Mouse (Mus musculus): ENCODE data around the gene Chsy1.

The Chsy1 gene

DNA sequence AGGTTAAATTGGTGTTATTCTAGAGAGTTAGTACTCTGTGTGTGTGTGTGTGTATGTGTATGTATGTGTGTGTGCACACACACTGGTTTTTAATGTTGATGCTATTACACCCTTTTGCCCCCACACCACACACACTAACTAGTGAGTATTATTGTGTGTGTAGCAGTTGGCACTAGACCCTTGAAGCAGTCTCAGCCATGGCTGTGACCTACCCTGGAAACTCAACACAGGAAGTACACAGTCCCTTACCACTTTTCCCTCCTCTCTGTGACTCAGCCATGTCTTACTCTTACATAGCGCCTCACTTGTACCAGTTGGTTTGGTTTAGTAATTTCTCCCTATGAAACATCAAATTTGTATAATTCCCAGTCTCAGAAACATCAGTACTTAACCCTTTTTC is 37.8 kb downstream of the Chsy1 start:
- no peak for TF ChIP-seq GATA4 (IDR thresholded peaks at IDR 0.05; ENCODE audit: insufficient replicate concordance, low read length)

DNA sequence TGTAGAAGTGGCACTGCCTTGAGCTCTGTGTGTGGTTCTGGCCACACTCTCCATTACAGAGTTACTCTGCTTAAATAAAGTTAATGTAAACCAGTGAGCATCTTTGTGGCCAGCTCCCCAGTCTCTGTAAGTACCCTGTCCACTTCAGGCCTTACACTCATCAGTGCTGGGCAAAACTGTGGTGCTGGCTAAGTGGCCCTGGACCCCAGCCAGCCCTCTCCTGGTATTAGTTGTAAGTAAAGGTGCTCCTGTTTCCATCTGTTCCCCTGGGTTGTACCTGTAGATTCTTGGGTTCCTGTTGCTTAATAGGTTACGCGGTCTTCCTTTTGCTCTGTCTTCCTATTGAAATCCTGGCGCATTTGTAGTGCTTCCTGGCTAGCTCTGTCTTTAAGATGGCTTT is 38.5 kb downstream of the Chsy1 start:
- TF ChIP-seq GATA4 (IDR thresholded peaks at IDR 0.05; ENCODE audit: insufficient replicate concordance, low read length): no peak

GRCm38 (mm10) chr7:66149506-66149905 is 40.2 kb downstream of the Chsy1 start:
- TF ChIP-seq GATA4 (IDR thresholded peaks at IDR 0.05; ENCODE audit: insufficient replicate concordance, low read length): no peak

GRCm38 (mm10) chr7:66150411-66150810 is 41.1 kb downstream of the Chsy1 start:
- TF ChIP-seq GATA4 (IDR thresholded peaks at IDR 0.05; ENCODE audit: insufficient replicate concordance, low read length): no peak

DNA sequence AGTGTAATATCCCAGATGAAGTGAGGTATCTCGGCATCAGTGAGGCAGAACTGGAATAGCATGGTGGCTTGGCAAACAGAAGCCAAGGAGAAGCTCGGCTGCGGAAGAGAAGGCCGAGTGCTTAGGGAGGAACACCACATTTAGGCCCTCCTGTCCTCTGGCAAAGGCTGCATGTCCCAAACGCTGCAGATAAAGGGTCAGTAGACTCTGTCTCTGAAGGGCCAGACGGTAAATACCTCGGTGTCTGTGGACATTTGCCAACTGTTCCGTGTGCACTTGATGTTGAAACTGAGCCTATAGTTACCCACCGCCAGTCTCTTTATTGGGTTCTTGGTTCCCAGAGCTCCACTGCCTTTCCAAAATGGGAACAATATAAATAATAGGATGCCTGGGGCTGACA is 48.1 kb downstream of the Chsy1 start:
- no peak for TF ChIP-seq GATA4 (IDR thresholded peaks at IDR 0.05; ENCODE audit: insufficient replicate concordance, low read length)

GRCm38 (mm10) chr7:66157861-66158415 is 48.6 kb downstream of the Chsy1 start:
- no peak for TF ChIP-seq GATA4 (IDR thresholded peaks at IDR 0.05; ENCODE audit: insufficient replicate concordance, low read length)

GRCm38 (mm10) chr7:66158616-66159129 is 49.4 kb downstream of the Chsy1 start:
- no peak for TF ChIP-seq GATA4 (IDR thresholded peaks at IDR 0.05; ENCODE audit: insufficient replicate concordance, low read length)

GRCm38 (mm10) chr7:66159961-66160360 is 50.6 kb downstream of the Chsy1 start:
- no peak for TF ChIP-seq GATA4 (IDR thresholded peaks at IDR 0.05; ENCODE audit: insufficient replicate concordance, low read length)

DNA sequence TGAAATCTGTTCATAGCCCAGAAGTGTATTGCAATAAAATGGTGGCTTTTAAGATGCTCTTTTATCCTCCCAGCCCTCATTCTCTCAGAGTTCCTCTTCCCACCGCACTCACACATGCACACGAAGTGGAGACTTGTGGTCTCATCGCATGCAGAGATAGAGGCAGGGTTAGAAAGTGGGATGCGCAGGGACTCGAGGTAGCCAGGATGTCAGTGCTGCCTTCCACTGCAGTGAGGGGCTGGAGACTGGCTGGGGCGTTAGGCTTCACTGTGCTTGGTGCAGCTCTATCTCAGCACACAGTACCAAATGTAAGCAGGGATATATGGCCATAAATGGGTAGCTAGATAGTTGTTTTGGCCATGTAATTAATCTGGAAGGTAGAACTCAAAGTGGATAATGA is 52.5 kb downstream of the Chsy1 start:
- TF ChIP-seq GATA4 (IDR thresholded peaks at IDR 0.05; ENCODE audit: insufficient replicate concordance, low read length): no peak

- TF ChIP-seq GATA4 (IDR thresholded peaks at IDR 0.05; ENCODE audit: insufficient replicate concordance, low read length): no peak
These were observed 53.2 kb downstream of the Chsy1 start for GRCm38 (mm10) chr7:66162489-66162888.

DNA sequence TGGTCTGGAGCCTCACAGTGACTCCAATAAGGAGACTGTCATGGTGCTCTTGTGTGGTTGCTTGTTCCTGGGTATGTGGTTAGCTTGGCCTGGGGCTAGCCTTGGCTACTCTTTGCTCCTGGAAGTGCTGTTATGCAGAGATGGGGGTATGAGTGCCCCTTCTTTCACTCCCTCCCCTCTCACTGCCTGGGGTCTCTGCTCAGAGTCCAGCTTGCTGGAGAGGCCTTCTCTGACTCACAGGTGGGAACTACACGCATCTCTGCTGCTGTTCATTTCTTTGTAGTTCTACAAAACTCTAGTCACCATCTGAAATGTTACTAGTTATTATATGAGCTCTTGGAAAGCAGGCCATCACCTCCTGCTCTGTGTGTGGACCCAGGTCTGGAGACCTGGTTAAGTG is 53.7 kb downstream of the Chsy1 start:
- no peak for TF ChIP-seq GATA4 (IDR thresholded peaks at IDR 0.05; ENCODE audit: insufficient replicate concordance, low read length)

DNA sequence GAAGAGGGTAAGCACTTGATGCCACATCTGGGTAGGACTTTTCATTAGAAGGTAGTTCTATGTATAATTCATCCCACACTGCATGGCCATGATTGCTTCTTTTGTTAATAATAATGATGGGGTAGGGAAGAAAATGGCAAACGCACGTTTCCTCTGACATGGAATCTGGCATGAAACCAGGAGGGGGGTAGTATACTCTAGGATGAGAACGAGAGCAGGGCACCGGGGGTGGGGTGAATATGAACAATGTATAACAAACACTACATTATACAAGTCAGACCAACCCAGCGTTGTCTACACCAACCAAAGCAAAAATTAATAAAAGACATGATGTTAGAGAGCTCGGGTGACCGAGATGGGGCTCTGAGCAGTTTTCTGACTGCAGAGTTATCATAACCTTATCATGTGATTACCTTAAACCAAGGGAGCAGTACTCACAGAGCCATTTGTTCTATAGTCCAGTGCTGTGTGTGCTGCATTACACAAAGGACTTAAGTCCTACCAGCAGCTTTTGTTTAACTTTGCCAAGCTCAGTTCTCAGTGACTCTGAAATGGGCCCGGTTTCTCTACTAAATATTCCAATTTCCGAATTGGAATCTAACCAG is 55.2 kb downstream of the Chsy1 start:
- TF ChIP-seq GATA4 (IDR thresholded peaks at IDR 0.05; ENCODE audit: insufficient replicate concordance, low read length): no peak

GRCm38 (mm10) chr7:66165036-66165798 is 55.9 kb downstream of the Chsy1 start:
- TF ChIP-seq GATA4 (IDR thresholded peaks at IDR 0.05; ENCODE audit: insufficient replicate concordance, low read length): peak; percentile 54; the same call in 1 of the 2 replicates

- TF ChIP-seq GATA4 (IDR thresholded peaks at IDR 0.05; ENCODE audit: insufficient replicate concordance, low read length): no peak
These were observed 59.6 kb downstream of the Chsy1 start for GRCm38 (mm10) chr7:66168877-66169276.

DNA sequence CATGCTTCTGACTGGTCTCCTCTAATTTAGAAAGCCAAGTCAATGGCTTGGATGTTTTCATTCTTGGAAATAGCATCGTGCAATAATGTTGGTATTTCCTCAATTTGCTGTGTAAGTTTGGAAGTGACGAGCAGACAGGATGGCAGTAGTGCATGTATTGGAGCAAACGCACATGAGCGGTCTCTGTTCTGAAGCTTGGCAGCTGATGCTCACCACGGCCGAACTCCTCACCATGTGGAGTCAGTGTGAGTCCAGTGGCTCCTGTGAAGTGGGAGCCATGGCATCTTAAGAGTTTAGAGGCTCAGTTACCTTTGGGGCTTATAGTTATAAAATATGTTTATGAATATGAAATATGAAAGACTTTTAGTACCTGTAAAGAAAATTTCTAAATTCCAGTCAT is 60.2 kb downstream of the Chsy1 start:
- no peak for TF ChIP-seq GATA4 (IDR thresholded peaks at IDR 0.05; ENCODE audit: insufficient replicate concordance, low read length)

DNA sequence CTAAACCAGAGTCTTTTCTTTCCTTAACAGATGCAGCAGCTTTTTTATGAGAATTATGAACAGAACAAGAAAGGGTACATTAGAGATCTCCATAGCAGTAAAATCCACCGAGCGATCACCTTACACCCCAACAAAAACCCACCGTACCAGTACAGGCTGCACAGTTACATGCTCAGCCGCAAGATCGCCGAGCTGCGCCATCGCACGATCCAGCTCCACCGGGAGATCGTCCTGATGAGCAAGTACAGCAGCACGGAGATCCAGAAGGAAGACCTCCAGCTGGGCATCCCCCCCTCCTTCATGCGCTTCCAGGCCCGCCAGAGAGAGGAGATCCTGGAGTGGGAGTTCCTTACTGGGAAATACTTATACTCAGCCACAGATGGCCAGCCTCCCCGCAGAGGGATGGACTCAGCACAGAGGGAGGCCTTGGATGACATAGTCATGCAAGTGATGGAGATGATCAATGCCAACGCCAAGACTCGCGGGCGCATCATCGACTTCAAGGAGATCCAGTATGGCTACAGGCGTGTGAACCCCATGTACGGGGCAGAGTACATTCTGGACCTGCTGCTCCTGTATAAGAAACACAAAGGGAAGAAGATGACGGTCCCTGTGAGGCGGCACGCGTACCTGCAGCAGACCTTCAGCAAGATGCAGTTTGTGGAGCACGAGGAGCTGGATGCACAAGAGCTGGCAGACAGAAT is 61.6 kb downstream of the Chsy1 start:
- TF ChIP-seq GATA4 (IDR thresholded peaks at IDR 0.05; ENCODE audit: insufficient replicate concordance, low read length): no peak
